ENCODE assay signal across 10 mouse cellular contexts in genomic region chr5:125021298-125021697, GRCm38 (mm10). TPM values are rescaled to one million over a fixed set of nuclear protein-coding genes. Genes with fewer than 3 reads are reported as not detected.
DNase-seq lines count a peak whose midpoint lies in the region; ATAC-seq lines count a peak whose summit lies in the region.
"Had no signal": no experiment of that assay in that cellular context is flagged by ENCODE, and none has a peak within 500 bp of the region (broad histone marks: within the 10 kb centered on the region; RNA-seq: fewer than 3 reads in every experiment).

No protein-coding gene starts in this region.

- whole genome bisulfite sequencing in hindbrain, embryonic 13.5 days, result 90% methylated on average over 11 of the region's 11 CpGs
- 76% methylated on average over 11 of the region's 11 CpGs for WGBS in hindbrain, embryonic 12.5 days

- no peak overlapping the region for H3K9ac ChIP-seq in hindbrain, embryonic 13.5 days
- H3K9ac ChIP-seq in hindbrain, embryonic 12.5 days, result no peak overlapping the region

- ATAC-seq in hindbrain, embryonic 13.5 days (ENCODE audit: low FRiP score), result no peak
- ATAC-seq in hindbrain, embryonic 12.5 days (ENCODE audit: low FRiP score), result no peak
- ATAC-seq in megakaryocyte progenitor cell, adult 5-6 weeks (replicated peaks; ENCODE audit: poor library complexity), result no peak
- no peak for ATAC-seq in granulocyte monocyte progenitor cell, adult 5-6 weeks (replicated peaks; ENCODE audit: poor library complexity, severe bottlenecking)

- peak overlapping the region; percentile 40; the same call in 1 of the 2 replicates for H3K27ac ChIP-seq in hindbrain, embryonic 13.5 days
- no peak overlapping the region for H3K27ac ChIP-seq in hindbrain, embryonic 12.5 days
- H3K27ac ChIP-seq: kidney, postnatal 0 days had no signal

- peaks cover 19% of the 10 kb centered on the region for H3K4me1 ChIP-seq in hindbrain, embryonic 13.5 days (replicated peaks)
- H3K4me1 ChIP-seq in hindbrain, embryonic 12.5 days, result peaks cover 10% of the 10 kb centered on the region

- intact Hi-C loops in gastrocnemius, postnatal 14 days (cut with DNase I; ENCODE audit: low total_unique reads), result no loop called here

- no peaks in the 10 kb centered on the region for H3K9me3 ChIP-seq in hindbrain, embryonic 13.5 days
- no peaks in the 10 kb centered on the region for H3K9me3 ChIP-seq in hindbrain, embryonic 12.5 days (replicated peaks)

- no peak overlapping the region for H3K4me2 ChIP-seq in hindbrain, embryonic 13.5 days
- no peak overlapping the region for H3K4me2 ChIP-seq in hindbrain, embryonic 12.5 days (replicated peaks)

- no peaks in the 10 kb centered on the region for H3K27me3 ChIP-seq in hindbrain, embryonic 13.5 days
- no peaks in the 10 kb centered on the region for H3K27me3 ChIP-seq in hindbrain, embryonic 12.5 days

- peak; percentile 43 for DNase-seq in urinary bladder, postnatal 14 days (ENCODE audit: low spot score)
- DNase-seq in urinary bladder, adult 2 months (ENCODE audit: low spot score), result no peak
- peak; percentile 88 for DNase-seq in gastrocnemius, postnatal 14 days
- no peak for DNase-seq in ovary, adult 18-20 months (ENCODE audit: low spot score)

- no peak overlapping the region for H3K4me3 ChIP-seq in hindbrain, embryonic 13.5 days
- H3K4me3 ChIP-seq in hindbrain, embryonic 12.5 days, result no peak overlapping the region

- peaks cover 87% of the 10 kb centered on the region for H3K36me3 ChIP-seq in hindbrain, embryonic 13.5 days
- peaks cover 83% of the 10 kb centered on the region for H3K36me3 ChIP-seq in hindbrain, embryonic 12.5 days
- H3K36me3 ChIP-seq: G1E had no signal

RNA-seq across cellular contexts. Expression of gene Rflna, which starts 18.3 kb away (rescaled TPM):
- 5.9 and 8.3 TPM in 2 replicates for polyA plus RNA-seq in hindbrain, embryonic 13.5 days (2015; fragmentation: Nextera tagmentation; extraction: Ambion mirVana)
- 25.0 and 34.1 TPM in 2 replicates for polyA plus RNA-seq in hindbrain, embryonic 12.5 days (2016; fragmentation: Nextera tagmentation; extraction: Ambion mirVana)
- 1.4 and 1.8 TPM in 2 replicates for polyA plus RNA-seq in urinary bladder, adult 2 months (2012; rRNA removed)
- under 1 TPM; 0.84 to 0.98 TPM for total RNA-seq in gastrocnemius, postnatal 14 days (2021)
- not detected in 2 replicates for total RNA-seq in megakaryocyte progenitor cell, adult 5-6 weeks (2015)
- total RNA-seq in megakaryocyte progenitor cell, adult 5-6 weeks (2017), result not detected in 2 replicates
- not detected in 2 replicates for total RNA-seq in granulocyte monocyte progenitor cell, adult 5-6 weeks (2014; fragmentation: Nextera tagmentation)
- not detected in 2 replicates for total RNA-seq in granulocyte monocyte progenitor cell, adult 5-6 weeks (2017)
- total RNA-seq: G1E had no signal
- polyA plus RNA-seq: G1E had no signal

Comparison
In these comparisons a context has a peak if more than half of its experiments do, and no peak if none do; other contexts are left out.
1. DNase-seq: peak in urinary bladder, postnatal 14 days (single experiment) and gastrocnemius, postnatal 14 days (single experiment); none in urinary bladder, adult 2 months (single experiment) and ovary, adult 18-20 months (single experiment).